Mouse (Mus musculus) heart, embryonic 13.5 days (tissue): ENCODE measurements around the gene Gbp10. TPM values are rescaled to one million over a fixed set of nuclear protein-coding genes. Genes with fewer than 3 reads are reported as not detected.
"Not testable (repeated sequence)": the region's sequence is repeated elsewhere in the genome, so short reads cannot be mapped to it uniquely, and the experiment has no call there.

Source experiments
- ATAC-seq: fragments of 200-750 bp; cut with Nextera tagmentation; 2 replicates; pipeline ENCODE4 v1.8.0; 2017; ENCODE audit warnings: moderate TSS enrichment; ENCODE audit not compliant: insufficient number of reproducible peaks, low FRiP score, low TSS enrichment; ENCODE audit errors: extremely low read depth
- H3K27ac ChIP-seq: fragments of 300-500 bp; sonication (generic); replicated peaks from 2 replicates; pipeline ENCODE4 v1.5.1; 2015; ENCODE audit warnings: moderate library complexity, mild to moderate bottlenecking, inconsistent platforms
- H3K27me3 ChIP-seq: fragments of 300-500 bp; sonication (generic); replicated peaks from 2 replicates; pipeline ENCODE4 v1.6.1; 2015; ENCODE audit warnings: mild to moderate bottlenecking, inconsistent platforms
- H3K36me3 ChIP-seq: fragments of 300-500 bp; sonication (generic); 2 replicates; pipeline ENCODE4 v1.6.1; 2015; ENCODE audit warnings: mild to moderate bottlenecking, inconsistent platforms
- H3K4me1 ChIP-seq: fragments of 300-500 bp; sonication (generic); 2 replicates; pipeline ENCODE4 v1.6.1; 2015; ENCODE audit warnings: inconsistent platforms
- H3K4me2 ChIP-seq: fragments of 300-500 bp; sonication (generic); 2 replicates; pipeline ENCODE4 v1.6.1; 2015; ENCODE audit warnings: inconsistent platforms, mild to moderate bottlenecking, moderate library complexity
- H3K4me3 ChIP-seq: fragments of 300-500 bp; sonication (generic); 2 replicates; pipeline ENCODE4 v1.5.1; 2015; ENCODE audit warnings: moderate library complexity, mild to moderate bottlenecking, inconsistent platforms
- H3K9ac ChIP-seq: fragments of 300-500 bp; sonication (generic); 2 replicates; pipeline ENCODE4 v1.6.1; 2015; ENCODE audit warnings: inconsistent platforms, mild to moderate bottlenecking, moderate library complexity
- H3K9me3 ChIP-seq: fragments of 300-500 bp; sonication (generic); 2 replicates; pipeline ENCODE4 v1.6.1; 2016; ENCODE audit warnings: inconsistent platforms
- WGBS: fragments of 180-500 bp; shearing (Covaris S2); methylation state at CpG from one replicate; pipeline ENCODE4 v1.1.7; 2015; ENCODE audit warnings: mixed read lengths; 5-methylcytosine and 5-hydroxymethylcytosine counted together
- polyA plus RNA-seq: library from polyadenylated mRNA; unstranded; fragments of >200 nt; fragmentation: Nextera tagmentation; extraction: Ambion mirVana; gene quantifications from 2 replicates; pipeline ENCODE4 v1.2.1, GENCODE M21; 2015

The Gbp10 gene
- 0.15 TPM in 1 of 2 replicates, not detected in the other for polyA plus RNA-seq

DNA sequence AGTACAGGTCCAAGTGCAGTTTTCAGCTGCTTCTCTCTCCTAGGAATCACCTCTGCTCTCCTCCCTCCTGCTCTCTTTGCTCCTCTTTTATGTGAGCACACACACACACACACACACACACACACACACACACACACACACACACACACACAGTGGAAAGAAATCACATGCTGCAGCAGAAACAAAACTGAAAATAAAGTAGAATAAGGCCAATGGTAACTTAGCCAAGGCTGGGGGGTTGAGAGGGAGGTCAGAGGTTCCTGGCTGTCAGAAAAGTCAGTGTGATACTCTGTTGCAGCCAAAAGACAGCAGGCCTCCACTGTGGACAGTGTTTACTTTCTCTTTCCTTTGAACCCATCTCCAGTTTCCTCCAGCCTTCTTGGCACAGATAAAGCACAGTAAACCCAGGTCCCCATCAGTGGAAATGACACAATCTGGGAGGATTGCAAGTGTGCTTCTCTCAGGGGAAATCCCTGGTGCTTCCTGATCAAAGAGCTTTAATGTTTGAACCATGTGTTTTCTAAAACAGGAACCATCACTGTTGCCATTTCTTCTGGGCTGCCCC, at the start of gene Gbp10:
TSS of gene Gbp10 (minus strand) at position 51 of the 565 bp plus-strand sequence.
- not testable (repeated sequence) for H3K4me2 ChIP-seq, H3K4me3 ChIP-seq, H3K27me3 ChIP-seq, ATAC-seq, H3K9ac ChIP-seq, H3K27ac ChIP-seq, H3K36me3 ChIP-seq, H3K4me1 ChIP-seq, H3K9me3 ChIP-seq

DNA sequence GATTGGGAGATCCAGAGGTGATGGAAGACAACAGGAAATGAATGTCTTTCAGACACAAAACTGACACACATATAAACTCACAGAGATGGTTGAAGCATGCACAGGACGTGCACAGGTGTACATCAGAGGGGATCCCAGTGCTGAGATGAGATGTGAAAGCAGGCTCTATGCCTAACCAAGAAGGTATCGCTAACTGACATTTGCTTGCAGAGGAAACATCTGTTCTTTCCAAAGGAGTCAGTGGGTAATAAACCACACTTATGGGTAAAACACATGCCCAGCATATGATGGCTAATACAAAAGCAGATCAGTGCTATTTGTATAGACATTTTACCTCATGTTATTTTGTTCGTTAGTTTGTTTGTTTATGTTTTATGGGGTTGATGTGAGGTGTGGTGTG, 21.3 kb upstream of the Gbp10 start:
- not testable (repeated sequence) for H3K27me3 ChIP-seq, ATAC-seq, H3K4me2 ChIP-seq, H3K4me3 ChIP-seq, H3K9ac ChIP-seq, H3K36me3 ChIP-seq, H3K27ac ChIP-seq, H3K4me1 ChIP-seq, H3K9me3 ChIP-seq
- 71% methylated on average over 1 of the region's 3 CpGs for WGBS

DNA sequence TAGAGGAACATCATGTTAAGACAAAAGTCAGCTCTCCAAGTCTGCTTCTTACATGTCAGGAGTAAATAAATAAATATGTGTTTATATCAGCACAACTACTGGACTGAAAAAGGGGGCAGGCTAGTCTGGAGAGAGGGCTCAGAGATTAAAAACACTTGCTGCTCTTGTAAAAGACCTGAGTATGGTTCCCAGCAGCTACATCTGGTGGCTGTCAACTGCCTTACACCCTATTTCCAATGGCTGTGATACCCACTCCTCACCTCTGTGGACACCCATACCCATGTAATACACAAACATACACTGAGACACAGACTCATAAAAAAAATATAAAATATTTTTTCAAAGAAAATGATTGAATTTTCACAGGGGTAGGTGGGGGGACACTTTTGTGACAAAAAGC, 13.2 kb upstream of the Gbp10 start:
- H3K9me3 ChIP-seq: no peaks in the 10 kb centered on the region
- no peaks in the 10 kb centered on the region for H3K4me1 ChIP-seq
- ATAC-seq: no peak
- H3K27me3 ChIP-seq: no peaks in the 10 kb centered on the region
- H3K4me3 ChIP-seq: no peak overlapping the region
- no peak overlapping the region for H3K9ac ChIP-seq
- H3K36me3 ChIP-seq: no peaks in the 10 kb centered on the region
- H3K4me2 ChIP-seq: no peak overlapping the region
- H3K27ac ChIP-seq: no peak overlapping the region

DNA sequence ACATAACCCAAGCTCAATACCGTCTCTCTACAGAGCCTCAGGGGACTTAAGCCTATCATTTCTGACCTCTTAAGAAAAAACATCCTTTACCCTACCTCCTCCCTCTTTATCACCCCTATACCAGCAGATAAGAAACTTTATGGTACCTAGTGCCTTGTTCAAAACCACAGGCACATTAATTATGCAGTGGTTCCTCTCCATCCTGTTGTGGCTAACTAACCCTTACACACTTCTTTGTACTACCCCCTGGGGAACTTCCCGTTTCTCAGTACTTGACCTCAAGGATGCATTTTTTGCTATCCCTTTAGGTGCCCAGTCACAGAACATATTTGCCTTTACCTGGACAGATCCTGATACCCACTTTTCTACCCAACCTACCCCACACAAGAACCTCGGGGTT, 5.4 kb upstream of the Gbp10 start:
- not testable (repeated sequence) for H3K9me3 ChIP-seq, H3K4me3 ChIP-seq, H3K4me1 ChIP-seq, H3K36me3 ChIP-seq, H3K4me2 ChIP-seq, H3K27me3 ChIP-seq, ATAC-seq, H3K9ac ChIP-seq, H3K27ac ChIP-seq
- 80% methylated on average over 3 of the region's 3 CpGs for WGBS

DNA sequence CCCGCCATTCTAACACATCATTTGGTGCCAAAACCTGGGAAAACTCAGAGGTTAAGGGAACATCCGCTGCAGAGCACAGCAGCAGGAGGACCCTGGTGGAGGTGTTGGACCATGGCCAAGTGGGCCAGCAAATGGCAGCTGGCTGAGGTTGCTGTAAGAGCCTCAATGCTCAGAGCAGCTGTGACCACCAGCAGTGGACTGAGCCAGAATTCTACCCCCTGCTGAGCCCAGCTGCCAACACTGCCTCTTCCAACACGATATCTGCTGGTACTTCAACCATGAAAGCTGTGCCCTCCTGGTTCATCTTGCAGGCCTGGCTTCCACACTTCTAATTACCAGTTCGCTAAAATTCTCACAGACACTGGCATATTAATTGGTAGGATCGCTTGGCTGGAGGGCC, 1.6 kb upstream of the Gbp10 start:
- not testable (repeated sequence) for H3K9me3 ChIP-seq, H3K27me3 ChIP-seq, H3K4me2 ChIP-seq, H3K36me3 ChIP-seq, H3K9ac ChIP-seq, H3K27ac ChIP-seq, H3K4me1 ChIP-seq, ATAC-seq, H3K4me3 ChIP-seq
- WGBS: 75% methylated on average over 5 of the region's 5 CpGs

DNA sequence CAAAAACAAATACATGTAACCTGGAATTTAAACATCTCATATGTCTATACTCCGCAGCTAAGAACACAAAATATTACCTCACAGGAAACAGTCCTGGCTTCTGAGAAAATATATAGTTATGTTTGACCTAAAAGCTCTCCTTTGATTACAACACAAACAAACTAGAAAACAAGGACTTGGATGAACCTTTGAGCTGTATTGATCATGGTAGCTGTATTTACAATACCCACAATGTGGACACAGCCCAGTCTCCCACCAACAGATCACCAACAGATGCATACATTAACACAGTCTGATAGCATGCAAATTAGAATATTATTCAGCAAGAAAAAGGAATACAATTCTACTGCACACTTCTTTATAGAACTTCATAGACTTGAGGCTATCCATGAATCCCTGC, 931 bp downstream of the Gbp10 start:
- H3K4me2 ChIP-seq, ATAC-seq, H3K9ac ChIP-seq, H3K27me3 ChIP-seq, H3K9me3 ChIP-seq, H3K27ac ChIP-seq, H3K4me1 ChIP-seq, H3K36me3 ChIP-seq, H3K4me3 ChIP-seq: not testable (repeated sequence)
- 90% methylated on average over 1 of the region's 1 CpGs for WGBS

DNA sequence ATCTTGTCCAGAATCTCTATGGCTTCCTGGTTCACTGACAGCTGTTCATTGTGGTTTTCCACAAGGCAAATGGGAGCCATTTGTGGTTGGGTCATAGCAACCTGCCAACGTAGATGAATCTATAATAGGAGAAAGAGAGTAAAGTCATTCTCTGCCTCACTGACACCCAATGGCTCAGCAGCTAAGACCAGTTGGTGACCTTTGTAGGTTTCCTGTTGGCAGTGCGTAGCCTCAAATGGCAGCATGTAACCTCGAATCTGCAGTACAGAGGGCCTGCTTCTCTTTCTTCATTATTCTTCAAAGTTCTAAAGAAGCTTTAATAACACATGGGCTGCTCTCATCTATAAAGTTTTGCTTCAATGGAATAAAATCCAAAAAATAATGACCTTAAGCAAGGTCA, 3.3 kb downstream of the Gbp10 start:
- not testable (repeated sequence) for H3K4me1 ChIP-seq, ATAC-seq, H3K4me3 ChIP-seq, H3K4me2 ChIP-seq, H3K36me3 ChIP-seq, H3K9ac ChIP-seq, H3K9me3 ChIP-seq, H3K27me3 ChIP-seq, H3K27ac ChIP-seq
- 78% methylated on average over 3 of the region's 3 CpGs for WGBS

DNA sequence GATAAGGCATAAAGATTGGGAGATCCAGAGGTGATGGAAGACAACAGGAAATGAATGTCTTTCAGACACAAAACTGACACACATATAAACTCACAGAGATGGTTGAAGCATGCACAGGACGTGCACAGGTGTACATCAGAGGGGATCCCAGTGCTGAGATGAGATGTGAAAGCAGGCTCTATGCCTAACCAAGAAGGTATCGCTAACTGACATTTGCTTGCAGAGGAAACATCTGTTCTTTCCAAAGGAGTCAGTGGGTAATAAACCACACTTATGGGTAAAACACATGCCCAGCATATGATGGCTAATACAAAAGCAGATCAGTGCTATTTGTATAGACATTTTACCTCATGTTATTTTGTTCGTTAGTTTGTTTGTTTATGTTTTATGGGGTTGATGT, 30.4 kb downstream of the Gbp10 start:
- not testable (repeated sequence) for H3K4me2 ChIP-seq, H3K9ac ChIP-seq, H3K36me3 ChIP-seq, H3K27me3 ChIP-seq, H3K27ac ChIP-seq, H3K9me3 ChIP-seq, H3K4me3 ChIP-seq, H3K4me1 ChIP-seq, ATAC-seq
- WGBS: no CpG with 5 or more reads among the region's 3 CpGs

DNA sequence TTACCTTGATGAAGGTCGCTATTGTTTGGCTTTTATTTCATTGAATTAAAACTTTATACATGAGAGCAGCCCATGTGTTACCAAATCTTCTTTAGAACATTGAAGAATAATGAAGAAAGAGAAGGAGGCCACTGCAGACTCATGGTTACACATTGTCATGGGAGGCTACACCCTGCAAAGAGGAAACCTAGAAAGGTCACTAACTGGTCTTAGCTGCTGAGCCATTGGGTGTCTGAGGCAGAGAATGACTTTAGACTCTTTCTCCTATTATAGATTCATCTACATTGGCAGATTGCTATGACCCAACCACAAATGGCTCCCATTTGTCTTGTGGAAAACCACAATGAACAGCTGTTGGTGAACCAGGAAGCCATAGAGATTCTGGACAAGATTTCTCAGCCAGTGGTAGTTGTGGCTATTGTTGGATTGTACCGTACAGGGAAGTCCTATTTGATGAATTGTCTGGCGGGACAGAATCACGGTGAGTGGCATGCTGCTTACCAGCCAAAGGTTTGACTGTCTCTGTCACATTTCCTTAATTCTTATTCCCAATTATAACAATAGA, 38.5 kb downstream of the Gbp10 start:
- not testable (repeated sequence) for H3K4me1 ChIP-seq, H3K9me3 ChIP-seq, H3K27ac ChIP-seq, H3K4me2 ChIP-seq, H3K27me3 ChIP-seq, H3K9ac ChIP-seq, H3K36me3 ChIP-seq, ATAC-seq, H3K4me3 ChIP-seq
- 81% methylated on average over 4 of the region's 4 CpGs for WGBS

DNA sequence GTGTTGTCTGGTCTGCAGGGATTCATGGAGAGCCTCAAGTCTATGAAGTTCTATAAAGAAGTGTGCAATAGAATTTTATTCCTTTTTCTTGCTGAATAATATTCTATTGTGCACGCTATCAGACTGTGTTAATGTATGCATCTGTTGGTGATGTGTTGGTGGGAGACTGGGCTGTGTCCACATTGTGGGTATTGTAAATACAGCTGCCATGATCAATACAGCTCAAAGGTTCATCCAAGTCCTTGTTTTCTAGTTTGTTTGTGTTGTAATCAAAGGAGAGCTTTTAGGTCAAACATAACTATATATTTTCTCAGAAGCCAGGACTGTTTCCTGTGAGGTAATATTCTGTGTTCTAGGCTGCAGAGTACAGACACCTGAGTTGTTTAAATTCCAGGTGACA, 40.2 kb downstream of the Gbp10 start:
- H3K27ac ChIP-seq, H3K36me3 ChIP-seq, H3K9me3 ChIP-seq, ATAC-seq, H3K4me1 ChIP-seq, H3K9ac ChIP-seq, H3K27me3 ChIP-seq, H3K4me3 ChIP-seq, H3K4me2 ChIP-seq: not testable (repeated sequence)
- 79% methylated on average over 1 of the region's 1 CpGs for WGBS

DNA sequence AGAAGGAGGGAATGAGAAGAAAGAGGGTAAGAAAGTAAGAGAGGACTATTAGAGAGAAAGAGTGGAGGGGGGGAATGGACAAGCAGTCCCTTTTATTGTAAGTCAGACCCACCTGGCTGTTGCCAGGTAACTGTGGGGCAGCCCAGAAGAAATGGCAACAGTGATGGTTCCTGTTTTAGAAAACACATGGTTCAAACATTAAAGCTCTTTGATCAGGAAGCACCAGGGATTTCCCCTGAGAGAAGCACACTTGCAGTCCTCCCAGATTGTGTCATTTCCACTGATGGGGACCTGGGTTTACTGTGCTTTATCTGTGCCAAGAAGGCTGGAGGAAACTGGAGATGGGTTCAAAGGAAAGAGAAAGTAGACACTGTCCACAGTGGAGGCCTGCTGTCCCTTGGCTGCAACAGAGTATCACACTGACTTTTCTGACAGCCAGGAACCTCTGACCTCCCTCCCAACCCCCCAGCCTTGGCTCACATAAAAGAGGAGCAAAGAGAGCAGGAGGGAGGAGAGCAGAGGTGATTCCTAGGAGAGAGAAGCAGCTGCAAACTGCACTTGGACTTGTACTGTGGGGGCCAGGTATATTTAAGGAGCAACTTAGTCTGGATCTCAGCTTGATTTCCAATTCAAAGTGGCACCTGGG, 41.3 kb downstream of the Gbp10 start:
- H3K9me3 ChIP-seq, H3K4me2 ChIP-seq, H3K27me3 ChIP-seq, H3K4me1 ChIP-seq, H3K36me3 ChIP-seq, ATAC-seq, H3K27ac ChIP-seq, H3K9ac ChIP-seq, H3K4me3 ChIP-seq: not testable (repeated sequence)

DNA sequence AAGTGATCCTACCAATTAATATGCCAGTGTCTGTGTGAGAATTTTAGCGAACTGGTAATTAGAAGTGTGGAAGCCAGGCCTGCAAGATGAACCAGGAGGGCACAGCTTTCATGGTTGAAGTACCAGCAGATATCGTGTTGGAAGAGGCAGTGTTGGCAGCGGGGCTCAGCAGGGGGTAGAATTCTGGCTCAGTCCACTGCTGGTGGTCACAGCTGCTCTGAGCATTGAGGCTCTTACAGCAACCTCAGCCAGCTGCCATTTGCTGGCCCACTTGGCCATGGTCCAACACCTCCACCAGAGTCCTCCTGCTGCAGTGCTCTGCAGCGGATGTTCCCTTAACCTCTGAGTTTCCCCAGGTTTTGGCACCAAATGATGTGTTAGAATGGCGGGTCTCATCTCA, 43.0 kb downstream of the Gbp10 start:
- ATAC-seq, H3K4me2 ChIP-seq, H3K9me3 ChIP-seq, H3K9ac ChIP-seq, H3K4me3 ChIP-seq, H3K4me1 ChIP-seq, H3K36me3 ChIP-seq, H3K27me3 ChIP-seq, H3K27ac ChIP-seq: not testable (repeated sequence)
- WGBS: 78% methylated on average over 5 of the region's 5 CpGs
